Mouse (Mus musculus): ENCODE data around the gene Ppp1r9b. TPM values are rescaled to one million over a fixed set of nuclear protein-coding genes. Genes with fewer than 3 reads are reported as not detected.

The Ppp1r9b gene
- 27.1 and 27.5 TPM in 2 replicates for polyA plus RNA-seq (2014; fragmentation: Nextera tagmentation; extraction: Ambion mirVana)

GRCm38 (mm10) chr11:94990749-94991577, at the start of gene Ppp1r9b:
Gene Ppp1r9b, plus strand, starts transcription at chr11:94991035.
- Histone ChIP-seq H3K4me3 (replicated peaks; ENCODE audit: low read length) (peak within 1 kb of the TSS; percentile 95), H3K27me3 (ENCODE audit: control insufficient read depth, insufficient read depth, low read length) (no peaks in the 10 kb centered on the region), H3K9ac (peak within 1 kb of the TSS; percentile 99), H3K4me2 (replicated peaks) (peak within 1 kb of the TSS; percentile 100), H3K4me1 (replicated peaks; ENCODE audit: control insufficient read depth, insufficient read depth, low read length) (peaks cover 52% of the 10 kb centered on the region), H3K9me3 (ENCODE audit: control insufficient read depth, low read length) (no peaks in the 10 kb centered on the region), H3K36me3 (replicated peaks; ENCODE audit: control insufficient read depth, insufficient read depth) (0 out of 2 replicates have a peak, but pooled peaks cover 10% of the 10 kb centered on the region), H3K27ac (peak within 1 kb of the TSS; percentile 97)
- DNase-seq (ENCODE audit: low spot score) (peak; percentile 88), ATAC-seq (ENCODE audit: low FRiP score) (peak; percentile 85)
- under 1% methylated on average over 45 of the region's 69 CpGs for WGBS

GRCm38 (mm10) chr11:94941121-94941520, 49.7 kb upstream of the Ppp1r9b start:
- Histone ChIP-seq H3K9ac (no peak overlapping the region), H3K36me3 (replicated peaks; ENCODE audit: control insufficient read depth, insufficient read depth) (no peaks in the 10 kb centered on the region), H3K27me3 (ENCODE audit: control insufficient read depth, insufficient read depth, low read length) (peaks cover 32% of the 10 kb centered on the region), H3K9me3 (ENCODE audit: control insufficient read depth, low read length) (no peaks in the 10 kb centered on the region), H3K4me2 (replicated peaks) (no peak overlapping the region), H3K27ac (no peak overlapping the region), H3K4me3 (replicated peaks; ENCODE audit: low read length) (no peak overlapping the region), H3K4me1 (replicated peaks; ENCODE audit: control insufficient read depth, insufficient read depth, low read length) (peaks cover 12% of the 10 kb centered on the region; the same call in 1 of the 2 replicates)
- 35% methylated on average over 9 of the region's 9 CpGs for WGBS
- DNase-seq (ENCODE audit: low spot score) = no peak
- ATAC-seq (ENCODE audit: low FRiP score) = no peak

- H3K4me3 ChIP-seq (replicated peaks; ENCODE audit: low read length) = no peak overlapping the region
- peaks cover 10% of the 10 kb centered on the region; the same call in 1 of the 2 replicates for H3K4me1 ChIP-seq (replicated peaks; ENCODE audit: control insufficient read depth, insufficient read depth, low read length)
- H3K36me3 ChIP-seq (replicated peaks; ENCODE audit: control insufficient read depth, insufficient read depth) = no peaks in the 10 kb centered on the region
- peaks cover 25% of the 10 kb centered on the region for H3K27me3 ChIP-seq (ENCODE audit: control insufficient read depth, insufficient read depth, low read length)
- no peaks in the 10 kb centered on the region for H3K9me3 ChIP-seq (ENCODE audit: control insufficient read depth, low read length)
- DNase-seq (ENCODE audit: low spot score) (no peak), ATAC-seq (ENCODE audit: low FRiP score) (no peak)
- H3K27ac ChIP-seq = no peak overlapping the region
- H3K9ac ChIP-seq = no peak overlapping the region
- WGBS = 76% methylated on average over 8 of the region's 8 CpGs
- H3K4me2 ChIP-seq (replicated peaks) = no peak overlapping the region
Measured at GRCm38 (mm10) chr11:94941776-94942175, 49.1 kb upstream of the Ppp1r9b start.

GRCm38 (mm10) chr11:94942282-94943023, 48.4 kb upstream of the Ppp1r9b start:
- Histone ChIP-seq H3K4me3 (replicated peaks; ENCODE audit: low read length) (no peak overlapping the region), H3K36me3 (replicated peaks; ENCODE audit: control insufficient read depth, insufficient read depth) (no peaks in the 10 kb centered on the region), H3K9ac (no peak overlapping the region), H3K4me2 (replicated peaks) (no peak overlapping the region), H3K9me3 (ENCODE audit: control insufficient read depth, low read length) (no peaks in the 10 kb centered on the region), H3K4me1 (replicated peaks; ENCODE audit: control insufficient read depth, insufficient read depth, low read length) (peaks cover 4% of the 10 kb centered on the region; the same call in 1 of the 2 replicates), H3K27ac (no peak overlapping the region), H3K27me3 (ENCODE audit: control insufficient read depth, insufficient read depth, low read length) (peaks cover 20% of the 10 kb centered on the region)
- ATAC-seq (ENCODE audit: low FRiP score) (no peak), DNase-seq (ENCODE audit: low spot score) (no peak)
- WGBS = 51% methylated on average over 13 of the region's 13 CpGs

GRCm38 (mm10) chr11:94943054-94943453, 47.8 kb upstream of the Ppp1r9b start:
- no peak for DNase-seq (ENCODE audit: low spot score)
- no peak for ATAC-seq (ENCODE audit: low FRiP score)
- 84% methylated on average over 15 of the region's 15 CpGs for WGBS
- Histone ChIP-seq H3K9me3 (ENCODE audit: control insufficient read depth, low read length) (no peaks in the 10 kb centered on the region), H3K4me3 (replicated peaks; ENCODE audit: low read length) (no peak overlapping the region), H3K4me1 (replicated peaks; ENCODE audit: control insufficient read depth, insufficient read depth, low read length) (no peaks in the 10 kb centered on the region), H3K9ac (no peak overlapping the region), H3K27ac (no peak overlapping the region), H3K4me2 (replicated peaks) (no peak overlapping the region), H3K27me3 (ENCODE audit: control insufficient read depth, insufficient read depth, low read length) (peaks cover 14% of the 10 kb centered on the region), H3K36me3 (replicated peaks; ENCODE audit: control insufficient read depth, insufficient read depth) (no peaks in the 10 kb centered on the region)

- ATAC-seq (ENCODE audit: low FRiP score) (no peak), DNase-seq (ENCODE audit: low spot score) (no peak)
- 22% methylated on average over 8 of the region's 8 CpGs for WGBS
- Histone ChIP-seq H3K27me3 (ENCODE audit: control insufficient read depth, insufficient read depth, low read length) (0 out of 2 replicates have a peak, but pooled peaks cover 2% of the 10 kb centered on the region), H3K9me3 (ENCODE audit: control insufficient read depth, low read length) (no peaks in the 10 kb centered on the region), H3K36me3 (replicated peaks; ENCODE audit: control insufficient read depth, insufficient read depth) (no peaks in the 10 kb centered on the region), H3K4me2 (replicated peaks) (no peak overlapping the region), H3K27ac (no peak overlapping the region), H3K4me3 (replicated peaks; ENCODE audit: low read length) (no peak overlapping the region), H3K9ac (no peak overlapping the region), H3K4me1 (replicated peaks; ENCODE audit: control insufficient read depth, insufficient read depth, low read length) (no peaks in the 10 kb centered on the region)
Measured at GRCm38 (mm10) chr11:94944295-94944694, 46.5 kb upstream of the Ppp1r9b start.

GRCm38 (mm10) chr11:94945236-94945635, 45.6 kb upstream of the Ppp1r9b start:
- H3K4me1 ChIP-seq (replicated peaks; ENCODE audit: control insufficient read depth, insufficient read depth, low read length) = no peaks in the 10 kb centered on the region
- H3K27ac ChIP-seq = no peak overlapping the region
- H3K4me3 ChIP-seq (replicated peaks; ENCODE audit: low read length) = no peak overlapping the region
- H3K9ac ChIP-seq = no peak overlapping the region
- no peaks in the 10 kb centered on the region for H3K36me3 ChIP-seq (replicated peaks; ENCODE audit: control insufficient read depth, insufficient read depth)
- H3K27me3 ChIP-seq (ENCODE audit: control insufficient read depth, insufficient read depth, low read length) = no peaks in the 10 kb centered on the region
- no peak overlapping the region for H3K4me2 ChIP-seq (replicated peaks)
- ATAC-seq (ENCODE audit: low FRiP score) (no peak), DNase-seq (ENCODE audit: low spot score) (no peak)
- WGBS = 89% methylated on average over 12 of the region's 12 CpGs
- H3K9me3 ChIP-seq (ENCODE audit: control insufficient read depth, low read length) = no peaks in the 10 kb centered on the region

- Histone ChIP-seq H3K9me3 (ENCODE audit: control insufficient read depth, low read length) (no peaks in the 10 kb centered on the region), H3K4me3 (replicated peaks; ENCODE audit: low read length) (no peak overlapping the region), H3K4me2 (replicated peaks) (no peak overlapping the region), H3K4me1 (replicated peaks; ENCODE audit: control insufficient read depth, insufficient read depth, low read length) (peaks cover 6% of the 10 kb centered on the region), H3K27ac (0 out of 2 replicates have a peak overlapping the region, but pooled peaks have one; percentile 49), H3K9ac (no peak overlapping the region), H3K27me3 (ENCODE audit: control insufficient read depth, insufficient read depth, low read length) (no peaks in the 10 kb centered on the region), H3K36me3 (replicated peaks; ENCODE audit: control insufficient read depth, insufficient read depth) (no peaks in the 10 kb centered on the region)
- no peak for DNase-seq (ENCODE audit: low spot score)
- ATAC-seq (ENCODE audit: low FRiP score) = no peak; the same call in 1 of the 2 replicates
- WGBS = 3% methylated on average over 6 of the region's 6 CpGs
Measured at GRCm38 (mm10) chr11:94952169-94952568, 38.7 kb upstream of the Ppp1r9b start.

GRCm38 (mm10) chr11:94955103-94955502, 35.7 kb upstream of the Ppp1r9b start:
- 69% methylated on average over 9 of the region's 9 CpGs for WGBS
- Histone ChIP-seq H3K36me3 (replicated peaks; ENCODE audit: control insufficient read depth, insufficient read depth) (no peaks in the 10 kb centered on the region), H3K9me3 (ENCODE audit: control insufficient read depth, low read length) (no peaks in the 10 kb centered on the region), H3K27ac (no peak overlapping the region), H3K27me3 (ENCODE audit: control insufficient read depth, insufficient read depth, low read length) (no peaks in the 10 kb centered on the region), H3K4me2 (replicated peaks) (no peak overlapping the region), H3K9ac (no peak overlapping the region), H3K4me3 (replicated peaks; ENCODE audit: low read length) (no peak overlapping the region), H3K4me1 (replicated peaks; ENCODE audit: control insufficient read depth, insufficient read depth, low read length) (peaks cover 6% of the 10 kb centered on the region)
- ATAC-seq (ENCODE audit: low FRiP score) (no peak), DNase-seq (ENCODE audit: low spot score) (no peak)

All from hindbrain, embryonic 14.5 days (tissue).